Mouse (Mus musculus): ENCODE measurements at regions not wholly inside any gene's neighbourhood (a gene's known extent, or its start where the extent isn't known, plus 50 kb on each side); places are given as distances from the start of the nearest gene placed in this dataset.

GRCm38 (mm10) chr19:15647313-15647712 lies 299.8 kb downstream of the Psat1 start:
- DNase-seq, result peak; percentile 46 to 51

- DNase-seq, result peak; percentile 8 to 30
Observed at GRCm38 (mm10) chr19:15644786-15645185, 302.4 kb downstream of the Psat1 start.

- DNase-seq, result peak; percentile 77
Observed at GRCm38 (mm10) chr19:15617233-15617915, 329.8 kb downstream of the Psat1 start.

- DNase-seq, result peak; percentile 62 to 67
Observed at GRCm38 (mm10) chr19:15614648-15615561, 332.2 kb downstream of the Psat1 start.

- peak; percentile 6 to 7 for DNase-seq
Observed at GRCm38 (mm10) chr19:15611137-15611758, 335.9 kb downstream of the Psat1 start.

GRCm38 (mm10) chr19:15606440-15606839 lies 340.7 kb downstream of the Psat1 start:
- no peak for DNase-seq

GRCm38 (mm10) chr19:15592821-15593220 lies 354.3 kb downstream of the Psat1 start:
- no peak for DNase-seq

- DNase-seq, result peak in 1 of 2 experiments; percentile 5
Observed at GRCm38 (mm10) chr19:15583782-15584693, 363.1 kb downstream of the Psat1 start.

- DNase-seq, result no peak
Observed at GRCm38 (mm10) chr19:15583106-15583781, 363.9 kb downstream of the Psat1 start.

GRCm38 (mm10) chr19:15571204-15571603 lies 375.9 kb downstream of the Psat1 start:
- DNase-seq, result no peak

GRCm38 (mm10) chr19:15561511-15561910 lies 385.6 kb downstream of the Psat1 start:
- no peak for DNase-seq

GRCm38 (mm10) chr19:15553953-15554352 lies 393.2 kb downstream of the Psat1 start:
- no peak for DNase-seq

- DNase-seq, result no peak
Observed at GRCm38 (mm10) chr19:15517853-15518252, 429.3 kb downstream of the Psat1 start.

GRCm38 (mm10) chr19:15516566-15517305 lies 430.4 kb downstream of the Psat1 start:
- DNase-seq, result peak; percentile 5 to 7

GRCm38 (mm10) chr19:15513197-15513596 lies 433.9 kb downstream of the Psat1 start:
- DNase-seq, result no peak

GRCm38 (mm10) chr19:15510395-15510794 lies 436.7 kb downstream of the Psat1 start:
- no peak for DNase-seq

GRCm38 (mm10) chr19:15502985-15503354 lies 444.2 kb downstream of the Psat1 start:
- no peak for DNase-seq

- no peak for DNase-seq
Observed at GRCm38 (mm10) chr19:15502315-15502984, 444.7 kb downstream of the Psat1 start.

GRCm38 (mm10) chr19:15495532-15495931 lies 451.6 kb downstream of the Psat1 start:
- DNase-seq, result no peak

GRCm38 (mm10) chr19:15487576-15487975 lies 459.6 kb downstream of the Psat1 start:
- no peak for DNase-seq
